Mouse (Mus musculus) heart, embryonic 10.5 days (tissue): ENCODE data around the gene 4932438H23Rik. TPM values are rescaled to one million over a fixed set of nuclear protein-coding genes. Genes with fewer than 3 reads are reported as not detected.

ENCODE experiments used
- DNase-seq: peaks from one replicate; pipeline ENCODE4 v3.0.0-alpha.2; 2017; ENCODE audit warnings: low spot score
- H3K27ac ChIP-seq: fragments of 300-500 bp; sonication (generic); 2 replicates; pipeline ENCODE4 v1.5.1; 2016; ENCODE audit warnings: mild to moderate bottlenecking
- H3K27me3 ChIP-seq: fragments of 300-500 bp; sonication (generic); 2 replicates; pipeline ENCODE4 v1.6.1; 2016; ENCODE audit warnings: mild to moderate bottlenecking; ENCODE audit not compliant: poor library complexity, insufficient read depth, severe bottlenecking
- H3K36me3 ChIP-seq: fragments of 300-500 bp; sonication (generic); 2 replicates; pipeline ENCODE4 v1.6.1; 2016; ENCODE audit warnings: mild to moderate bottlenecking, moderate library complexity
- H3K4me1 ChIP-seq: fragments of 300-500 bp; sonication (generic); 2 replicates; pipeline ENCODE4 v1.6.1; 2016; ENCODE audit warnings: mild to moderate bottlenecking
- H3K4me3 ChIP-seq: fragments of 300-500 bp; sonication (generic); 2 replicates; pipeline ENCODE4 v1.5.1; 2016; ENCODE audit warnings: mild to moderate bottlenecking, moderate library complexity
- H3K9me3 ChIP-seq: fragments of 300-500 bp; sonication (generic); 2 replicates; pipeline ENCODE4 v1.6.1; 2016; ENCODE audit warnings: mild to moderate bottlenecking, moderate library complexity
- WGBS: fragments of 180-500 bp; shearing (Covaris S2); methylation state at CpG from one replicate; pipeline ENCODE4 v1.1.7; 2016; 5-methylcytosine and 5-hydroxymethylcytosine counted together
- polyA plus RNA-seq: library from polyadenylated mRNA; unstranded; fragments of >200 nt; fragmentation: Nextera tagmentation; extraction: Ambion mirVana; gene quantifications from 2 replicates; pipeline ENCODE4 v1.2.1, GENCODE M21; 2016

4932438H23Rik gene
- polyA plus RNA-seq, 1 experiment from 2014 or later, result not detected

DNA sequence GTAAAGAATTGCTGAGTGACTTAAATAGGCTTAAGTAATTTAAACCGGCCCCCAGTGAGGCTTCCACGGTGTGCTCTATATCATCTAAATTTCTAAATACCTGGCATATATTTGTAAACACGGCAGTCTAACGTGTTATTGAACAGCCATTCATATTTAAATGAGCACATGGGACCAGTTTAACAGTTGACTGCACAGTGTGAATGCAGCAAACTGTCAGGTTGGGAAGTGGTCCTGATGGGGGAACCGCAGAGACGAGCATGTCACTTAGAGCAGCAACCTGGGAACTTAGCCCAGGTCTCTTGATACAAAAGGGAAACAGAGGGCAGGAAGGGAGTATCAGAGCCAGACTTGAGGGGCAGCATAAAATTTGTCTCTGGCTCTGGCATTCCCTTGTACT, 25.0 kb upstream of the 4932438H23Rik start:
- H3K27ac ChIP-seq, result no peak overlapping the region
- DNase-seq, result no peak
- whole genome bisulfite sequencing, result 79% methylated on average over 6 of the region's 6 CpGs

DNA sequence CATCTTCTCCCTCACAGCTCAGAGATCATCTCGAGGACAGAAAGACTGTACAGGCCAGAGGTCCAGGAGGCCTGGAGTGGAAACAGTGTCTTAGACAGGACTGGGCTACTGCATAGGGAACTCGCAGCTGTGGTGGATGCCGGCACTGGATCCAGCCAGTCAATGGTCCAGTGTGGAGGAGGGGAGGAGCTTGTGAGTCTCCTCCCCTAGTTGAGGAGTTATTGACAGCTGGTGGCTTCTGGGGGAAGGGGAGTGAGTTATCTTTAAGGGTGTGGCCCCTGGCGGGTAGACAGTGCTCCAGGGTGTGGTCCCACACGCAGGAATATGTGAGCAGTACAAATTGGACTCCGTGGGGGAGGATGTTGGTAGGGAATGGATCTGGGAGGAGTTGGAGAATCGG, 21.8 kb upstream of the 4932438H23Rik start:
- Histone ChIP-seq H3K36me3 (no peaks in the 10 kb centered on the region), H3K9me3 (no peaks in the 10 kb centered on the region), H3K27ac (no peak overlapping the region), H3K4me1 (no peaks in the 10 kb centered on the region), H3K27me3 (peaks cover 5% of the 10 kb centered on the region), H3K4me3 (no peak overlapping the region)
- peak; percentile 75 for DNase-seq
- WGBS, result 62% methylated on average over 7 of the region's 7 CpGs

More for the DNA sequence above, 25.0 kb upstream of the 4932438H23Rik start:
- peaks cover 2% of the 10 kb centered on the region for H3K27me3 ChIP-seq
- no peak overlapping the region for H3K4me3 ChIP-seq
- H3K4me1 ChIP-seq, result no peaks in the 10 kb centered on the region
- no peaks in the 10 kb centered on the region for H3K9me3 ChIP-seq
- no peaks in the 10 kb centered on the region for H3K36me3 ChIP-seq

DNA sequence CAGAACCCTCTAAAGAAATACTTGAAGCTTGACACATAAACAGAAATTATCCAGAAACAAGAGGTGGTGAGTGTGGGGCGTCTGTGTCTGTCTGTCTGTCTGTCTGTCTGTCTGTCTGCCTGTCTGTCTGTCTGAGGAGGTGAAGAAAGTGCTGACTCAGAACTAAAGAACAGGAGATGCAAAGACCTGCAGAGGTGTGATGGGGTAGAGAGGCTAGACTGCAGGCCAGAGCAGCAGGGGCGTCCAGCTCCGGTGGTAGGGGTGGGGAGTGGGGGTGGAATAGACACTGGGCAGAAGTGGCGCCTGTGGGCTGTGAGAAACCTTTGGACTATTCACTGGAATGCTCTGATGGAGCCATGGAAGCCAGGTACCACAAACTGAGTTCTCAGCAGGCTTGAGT, 21.1 kb upstream of the 4932438H23Rik start:
- 79% methylated on average over 4 of the region's 4 CpGs for WGBS
- no peaks in the 10 kb centered on the region for H3K36me3 ChIP-seq
- peaks cover 5% of the 10 kb centered on the region; the same call in 1 of the 2 replicates for H3K27me3 ChIP-seq
- H3K4me3 ChIP-seq, result no peak overlapping the region
- no peaks in the 10 kb centered on the region for H3K4me1 ChIP-seq
- H3K9me3 ChIP-seq, result no peaks in the 10 kb centered on the region
- H3K27ac ChIP-seq, result no peak overlapping the region
- no peak for DNase-seq

GRCm38 (mm10) chr16:91110999-91111535, 16.1 kb upstream of the 4932438H23Rik start:
- DNase-seq, result no peak
- Histone ChIP-seq H3K36me3 (no peaks in the 10 kb centered on the region), H3K27ac (no peak overlapping the region), H3K4me1 (no peaks in the 10 kb centered on the region), H3K27me3 (peaks cover 11% of the 10 kb centered on the region), H3K9me3 (no peaks in the 10 kb centered on the region), H3K4me3 (no peak overlapping the region)
- 60% methylated on average over 11 of the region's 11 CpGs for WGBS

- Histone ChIP-seq H3K4me3 (no peak overlapping the region), H3K27me3 (peaks cover 39% of the 10 kb centered on the region), H3K9me3 (no peaks in the 10 kb centered on the region), H3K27ac (no peak overlapping the region), H3K4me1 (0 out of 2 replicates have a peak, but pooled peaks cover 2% of the 10 kb centered on the region), H3K36me3 (no peaks in the 10 kb centered on the region)
- 64% methylated on average over 11 of the region's 11 CpGs for WGBS
- DNase-seq, result no peak
These were observed 12.7 kb upstream of the 4932438H23Rik start for GRCm38 (mm10) chr16:91107608-91108007.

DNA sequence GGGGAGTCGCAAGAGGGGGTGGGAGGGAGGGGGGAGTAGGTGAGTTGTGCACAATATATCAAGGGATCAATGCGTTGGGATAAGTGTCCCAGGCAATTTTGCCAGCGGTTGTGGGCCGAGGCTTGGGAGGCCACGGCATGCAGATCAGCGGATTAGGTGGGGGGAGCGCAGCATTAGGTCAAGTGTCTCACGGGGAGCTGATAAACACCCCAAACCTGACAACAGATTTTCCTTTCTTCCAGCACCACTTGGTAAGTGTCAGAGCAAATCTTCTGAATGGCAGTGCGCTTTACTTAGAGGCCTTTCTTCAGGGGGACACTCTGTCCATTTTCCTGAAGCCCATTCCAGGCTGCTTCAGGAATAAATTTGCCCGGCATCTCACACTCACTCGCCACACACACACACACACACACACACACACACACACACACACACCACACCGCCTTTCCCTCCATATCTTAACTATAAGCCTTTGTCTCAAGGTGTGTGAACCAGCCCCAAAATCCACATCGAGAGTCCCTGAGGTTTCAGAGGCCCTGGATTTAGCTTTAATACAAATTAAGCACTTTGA, 10.6 kb upstream of the 4932438H23Rik start:
- 0 out of 2 replicates have a peak, but pooled peaks cover 2% of the 10 kb centered on the region for H3K4me1 ChIP-seq
- peaks cover 34% of the 10 kb centered on the region; the same call in 1 of the 2 replicates for H3K27me3 ChIP-seq
- no peaks in the 10 kb centered on the region for H3K9me3 ChIP-seq
- WGBS, result 21% methylated on average over 13 of the region's 13 CpGs
- H3K4me3 ChIP-seq, result no peak overlapping the region
- H3K36me3 ChIP-seq, result no peaks in the 10 kb centered on the region
- DNase-seq, result no peak
- H3K27ac ChIP-seq, result no peak overlapping the region

DNA sequence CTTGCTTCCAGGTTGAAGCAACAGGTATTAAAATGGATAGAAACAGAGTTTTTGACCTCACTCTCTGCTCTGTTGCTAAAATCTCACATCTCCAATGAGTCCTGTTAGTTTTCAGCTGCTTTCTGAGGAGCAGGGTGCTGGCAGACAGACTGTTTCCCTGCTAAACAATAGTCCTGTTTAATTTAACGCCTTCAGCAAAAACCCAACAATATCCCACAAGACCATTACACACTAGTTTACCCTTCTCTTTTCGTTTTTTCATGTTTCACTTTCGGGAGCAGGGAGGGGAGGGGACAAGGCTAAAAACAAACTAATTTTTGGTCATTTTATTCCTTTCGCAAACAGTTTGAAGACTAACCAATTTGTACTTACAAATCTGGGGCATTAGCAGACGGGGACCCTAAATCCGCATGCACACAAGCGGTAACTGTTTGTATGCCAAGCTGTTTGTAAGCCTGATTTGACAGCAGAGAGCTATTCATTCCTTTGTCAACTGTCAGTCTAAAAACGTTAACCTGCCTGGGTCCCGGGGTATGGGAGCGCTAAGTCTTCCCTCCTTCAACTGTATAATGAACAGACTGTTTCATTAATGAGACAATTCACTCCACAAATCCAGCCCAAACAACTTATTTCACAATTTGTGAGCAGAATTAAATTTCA, 10.0 kb upstream of the 4932438H23Rik start:
- H3K36me3 ChIP-seq, result no peaks in the 10 kb centered on the region
- peaks cover 34% of the 10 kb centered on the region; the same call in 1 of the 2 replicates for H3K27me3 ChIP-seq
- H3K9me3 ChIP-seq, result no peaks in the 10 kb centered on the region
- 0 out of 2 replicates have a peak, but pooled peaks cover 2% of the 10 kb centered on the region for H3K4me1 ChIP-seq
- no peak overlapping the region for H3K27ac ChIP-seq
- 43% methylated on average over 10 of the region's 10 CpGs for WGBS
- no peak overlapping the region for H3K4me3 ChIP-seq
- no peak for DNase-seq

GRCm38 (mm10) chr16:91103386-91103785, 8.5 kb upstream of the 4932438H23Rik start:
- WGBS, result 75% methylated on average over 14 of the region's 14 CpGs

DNA sequence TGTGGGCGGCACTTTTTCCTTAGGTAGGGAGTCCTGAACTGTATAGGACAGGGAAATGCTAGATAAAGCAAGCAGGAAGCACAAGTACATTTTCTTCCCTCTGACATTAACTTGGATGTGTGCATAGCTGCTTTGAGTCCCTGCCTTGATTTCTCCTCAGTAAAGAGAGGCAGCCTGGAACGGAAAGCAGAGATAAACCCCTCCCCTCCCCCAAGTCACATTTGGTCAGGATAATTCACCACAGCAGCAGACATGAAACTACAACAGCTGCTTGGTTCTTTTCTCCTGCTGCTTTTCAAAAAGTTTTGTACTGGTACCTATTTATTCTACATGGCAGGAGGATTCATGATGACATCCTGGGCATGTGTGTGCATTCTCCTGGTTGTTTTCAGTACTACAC, 5.6 kb upstream of the 4932438H23Rik start:
- Histone ChIP-seq H3K4me1 (0 out of 2 replicates have a peak, but pooled peaks cover 2% of the 10 kb centered on the region), H3K36me3 (no peaks in the 10 kb centered on the region), H3K27ac (no peak overlapping the region), H3K9me3 (no peaks in the 10 kb centered on the region), H3K27me3 (peaks cover 22% of the 10 kb centered on the region; the same call in 1 of the 2 replicates), H3K4me3 (no peak overlapping the region)
- WGBS, result 56% methylated on average over 2 of the region's 2 CpGs
- no peak for DNase-seq

More at GRCm38 (mm10) chr16:91103386-91103785, 8.5 kb upstream of the 4932438H23Rik start:
- H3K36me3 ChIP-seq, result no peaks in the 10 kb centered on the region
- H3K4me1 ChIP-seq, result 0 out of 2 replicates have a peak, but pooled peaks cover 2% of the 10 kb centered on the region
- DNase-seq, result no peak
- H3K27me3 ChIP-seq, result peaks cover 34% of the 10 kb centered on the region; the same call in 1 of the 2 replicates
- H3K9me3 ChIP-seq, result no peaks in the 10 kb centered on the region
- no peak overlapping the region for H3K27ac ChIP-seq
- no peak overlapping the region for H3K4me3 ChIP-seq

- no peak overlapping the region for H3K4me3 ChIP-seq
- H3K27me3 ChIP-seq, result peaks cover 14% of the 10 kb centered on the region; the same call in 1 of the 2 replicates
- H3K27ac ChIP-seq, result no peak overlapping the region
- H3K9me3 ChIP-seq, result no peaks in the 10 kb centered on the region
- DNase-seq, result no peak
- 79% methylated on average over 16 of the region's 16 CpGs for WGBS
- no peaks in the 10 kb centered on the region for H3K36me3 ChIP-seq
- no peaks in the 10 kb centered on the region for H3K4me1 ChIP-seq
These were observed 4.6 kb upstream of the 4932438H23Rik start for GRCm38 (mm10) chr16:91099444-91100065.

DNA sequence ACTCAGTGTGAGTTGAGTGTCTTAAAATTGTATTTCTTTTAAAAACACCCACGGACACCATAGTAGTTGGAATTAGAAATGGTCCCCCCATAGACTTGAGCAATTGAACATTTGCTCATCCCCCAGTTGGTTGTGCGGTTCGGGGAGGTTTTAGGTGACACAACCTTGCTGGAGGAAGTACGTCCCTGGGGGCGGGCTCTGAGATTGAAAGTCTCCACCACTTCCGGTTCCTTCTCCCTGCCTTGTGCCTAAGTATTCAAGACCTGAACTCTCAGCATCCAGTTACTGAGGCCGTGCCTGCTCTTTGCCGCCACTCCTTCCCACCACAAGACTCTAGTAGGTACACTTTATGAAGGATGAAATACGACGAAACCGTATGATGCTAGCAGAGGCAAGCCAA, 2.9 kb upstream of the 4932438H23Rik start:
- DNase-seq, result no peak
- Histone ChIP-seq H3K9me3 (no peaks in the 10 kb centered on the region), H3K27me3 (no peaks in the 10 kb centered on the region), H3K4me1 (no peaks in the 10 kb centered on the region), H3K36me3 (no peaks in the 10 kb centered on the region), H3K27ac (no peak overlapping the region), H3K4me3 (no peak overlapping the region)
- WGBS, result 88% methylated on average over 11 of the region's 11 CpGs

- H3K27ac ChIP-seq, result no peak overlapping the region
- no peaks in the 10 kb centered on the region for H3K36me3 ChIP-seq
- no peaks in the 10 kb centered on the region for H3K9me3 ChIP-seq
- no peak overlapping the region for H3K4me3 ChIP-seq
- DNase-seq, result no peak
- H3K4me1 ChIP-seq, result no peaks in the 10 kb centered on the region
- 94% methylated on average over 4 of the region's 4 CpGs for WGBS
- H3K27me3 ChIP-seq, result no peaks in the 10 kb centered on the region
These were observed 2.1 kb upstream of the 4932438H23Rik start for GRCm38 (mm10) chr16:91096984-91097506.

GRCm38 (mm10) chr16:91096016-91096415, 1.1 kb upstream of the 4932438H23Rik start:
- 84% methylated on average over 2 of the region's 2 CpGs for WGBS
- Histone ChIP-seq H3K27ac (no peak overlapping the region), H3K27me3 (no peaks in the 10 kb centered on the region), H3K4me3 (no peak overlapping the region), H3K36me3 (no peaks in the 10 kb centered on the region), H3K9me3 (no peaks in the 10 kb centered on the region), H3K4me1 (no peaks in the 10 kb centered on the region)
- no peak for DNase-seq
